Mouse (Mus musculus) heart, postnatal 0 days (tissue): ENCODE results near the gene Ccdc80.

Experiments used
- CTCF ChIP-seq: IDR thresholded peaks from 2 replicates; pipeline ENCODE4 v1.5.1; 2016; ENCODE audit warnings: antibody characterized with exemption, control low read depth, low read depth
- EP300 ChIP-seq: IDR thresholded peaks from 2 replicates; pipeline ENCODE4 v1.6.1; 2016; ENCODE audit warnings: antibody characterized with exemption, low read depth

DNA sequence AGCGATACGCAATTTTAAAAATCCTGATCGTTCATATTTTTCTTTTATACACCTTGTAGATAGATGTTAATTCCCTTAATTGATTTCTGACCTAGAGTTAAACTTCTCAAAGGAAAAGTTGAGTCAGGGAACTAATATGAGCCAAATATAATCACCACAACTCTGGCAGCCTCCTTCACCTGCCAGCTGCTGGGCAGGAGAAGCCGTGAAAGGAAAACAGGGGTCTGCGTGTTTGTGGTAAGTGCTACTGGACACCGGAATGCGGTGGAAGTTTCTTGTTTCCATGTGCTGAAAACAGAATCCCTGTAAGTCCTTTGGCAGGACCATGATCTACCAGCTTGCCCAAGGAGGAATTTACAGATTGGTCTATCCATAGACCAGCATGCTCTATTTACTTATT lies 36.0 kb upstream of the Ccdc80 start:
- no peak for TF ChIP-seq CTCF
- TF ChIP-seq EP300, result no peak
